Mouse (Mus musculus) MEL (cell line): ENCODE results near the gene Aaed1.

Source experiments
- CHD1 ChIP-seq: IDR thresholded peaks from 2 replicates; pipeline ENCODE4 v1.6.1; 2012; ENCODE audit warnings: low read depth, mild to moderate bottlenecking, inconsistent platforms, low read length, improper control_type of control experiment
- CHD2 ChIP-seq: IDR thresholded peaks from 2 replicates; pipeline ENCODE4 v1.6.1; 2011; ENCODE audit warnings: low read length, improper control_type of control experiment
- CTCF ChIP-seq, 3 experiments: IDR thresholded peaks in 2 of 3; conservative IDR thresholded peaks in 1 of 3; 2 replicates each; pipeline ENCODE4 v1.5.1; 2011 to 2012; ENCODE audit warnings: low read length in 3 of 3, low read depth in 2 of 3, mild to moderate bottlenecking in 2 of 3, improper control_type of control experiment in 1 of 3, inconsistent platforms in 1 of 3, mixed read lengths in 1 of 3, moderate library complexity in 1 of 3; ENCODE audit not compliant: control insufficient read depth in 1 of 3, insufficient read depth in 1 of 3, poor library complexity in 1 of 3, severe bottlenecking in 1 of 3
- E2F4 ChIP-seq: IDR thresholded peaks from 2 replicates; pipeline ENCODE4 v1.6.1; 2011; ENCODE audit warnings: low read depth, low read length, improper control_type of control experiment, borderline replicate concordance
- EP300 ChIP-seq, 2 experiments: IDR thresholded peaks; 2 replicates each; pipeline ENCODE4 v1.6.1; 2011; ENCODE audit warnings: improper control_type of control experiment in 2 of 2, low read length in 2 of 2, low read depth in 1 of 2, mild to moderate bottlenecking in 1 of 2
- GATA1 ChIP-seq: IDR thresholded peaks from 2 replicates; pipeline ENCODE4 v1.6.1; 2011; ENCODE audit warnings: low read depth, low read length, improper control_type of control experiment
- HCFC1 ChIP-seq: IDR thresholded peaks from 2 replicates; pipeline ENCODE4 v1.6.1; 2012; ENCODE audit warnings: low read depth, mild to moderate bottlenecking, inconsistent platforms, low read length, improper control_type of control experiment, moderate library complexity
- MAZ ChIP-seq: IDR thresholded peaks from 2 replicates; pipeline ENCODE4 v1.6.1; 2012; ENCODE audit warnings: low read depth, mild to moderate bottlenecking, inconsistent platforms, low read length, improper control_type of control experiment
- NELFE ChIP-seq: IDR thresholded peaks from 2 replicates; pipeline ENCODE4 v1.6.1; 2011; ENCODE audit warnings: low read depth, low read length, improper control_type of control experiment
- POLR2A ChIP-seq, 2 experiments: IDR thresholded peaks; 2 replicates each; pipeline ENCODE4 v1.6.1; 2011 to 2012; ENCODE audit warnings: low read length in 2 of 2, mild to moderate bottlenecking in 2 of 2, control low read depth in 1 of 2, improper control_type of control experiment in 1 of 2, low read depth in 1 of 2, moderate library complexity in 1 of 2; ENCODE audit not compliant: control insufficient read depth in 1 of 2, insufficient read depth in 1 of 2, poor library complexity in 1 of 2
- USF1 ChIP-seq: IDR thresholded peaks from 2 replicates; pipeline ENCODE4 v1.6.1; 2014; ENCODE audit warnings: low read depth, mild to moderate bottlenecking, inconsistent platforms, low read length, improper control_type of control experiment, moderate library complexity
- ZKSCAN1 ChIP-seq: IDR thresholded peaks from 2 replicates; pipeline ENCODE4 v1.6.1; 2012; ENCODE audit warnings: low read depth, mild to moderate bottlenecking, inconsistent platforms, low read length, improper control_type of control experiment, moderate library complexity
- ZNF384 ChIP-seq: IDR thresholded peaks from 2 replicates; pipeline ENCODE4 v1.6.1; 2012; ENCODE audit warnings: low read depth, mild to moderate bottlenecking, inconsistent platforms, low read length, improper control_type of control experiment

DNA sequence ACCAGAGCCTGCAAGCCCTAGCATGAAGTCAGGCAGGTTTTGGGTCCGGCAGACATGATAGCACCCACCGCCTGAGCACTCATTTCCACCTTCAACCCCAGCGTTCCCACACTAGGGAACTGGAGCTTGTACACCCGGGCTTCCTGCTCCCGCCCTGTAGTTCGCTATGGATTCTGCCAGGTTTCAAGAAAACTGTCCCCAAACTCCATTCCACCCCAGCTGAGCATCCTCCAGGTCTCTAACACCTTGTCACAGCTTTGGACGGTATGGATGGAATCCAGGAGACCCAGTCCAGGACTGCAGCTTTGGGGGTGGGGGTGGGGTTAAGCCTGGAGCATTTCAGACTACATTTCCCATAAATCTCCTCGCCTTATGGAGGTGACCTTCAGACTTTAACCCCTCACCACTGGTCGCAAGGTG is 31.6 kb upstream of the Aaed1 start:
- TF ChIP-seq POLR2A (IDR thresholded peaks at IDR 0.05; ENCODE audit: control insufficient read depth in 1 of 2, insufficient read depth in 1 of 2, low read depth in 1 of 2, low read length in 2 of 2, poor library complexity in 1 of 2): no peak
- no peak for TF ChIP-seq CHD2
- TF ChIP-seq HCFC1: peak; percentile 67
- TF ChIP-seq GATA1: no peak
- TF ChIP-seq USF1: no peak
- TF ChIP-seq MAZ: no peak
- no peak for TF ChIP-seq EP300 (IDR thresholded peaks at IDR 0.05; ENCODE audit: low read depth in 1 of 2, low read length in 2 of 2)
- no peak for TF ChIP-seq E2F4
- no peak for TF ChIP-seq CHD1
- TF ChIP-seq ZKSCAN1: no peak
- no peak for TF ChIP-seq ZNF384
- TF ChIP-seq CTCF (IDR thresholded peaks at IDR 0.05 in 2 of 3, conservative IDR thresholded peaks at IDR 0.05 in 1 of 3; ENCODE audit: control insufficient read depth in 1 of 3, insufficient read depth in 1 of 3, low read depth in 2 of 3, low read length in 3 of 3, poor library complexity in 1 of 3, severe bottlenecking in 1 of 3): no peak
- no peak for TF ChIP-seq NELFE
